Mouse (Mus musculus) embryonic facial prominence, embryonic 15.5 days (tissue): ENCODE data around the gene Map3k3. TPM values are rescaled to one million over a fixed set of nuclear protein-coding genes. Genes with fewer than 3 reads are reported as not detected.
"Not testable (repeated sequence)": the region's sequence is repeated elsewhere in the genome, so short reads cannot be mapped to it uniquely, and the experiment has no call there.

Experiments used
- ATAC-seq: fragments of 200-750 bp; cut with Nextera tagmentation; 2 replicates; pipeline ENCODE4 v1.8.0; 2017; ENCODE audit warnings: low read depth, moderate TSS enrichment; ENCODE audit not compliant: insufficient number of reproducible peaks, low FRiP score, low TSS enrichment
- H3K27ac ChIP-seq: fragments of 300-500 bp; sonication (generic); replicated peaks from 2 replicates; pipeline ENCODE4 v1.5.1; 2015; ENCODE audit warnings: mild to moderate bottlenecking, inconsistent platforms
- H3K27me3 ChIP-seq: fragments of 300-500 bp; sonication (generic); 2 replicates; pipeline ENCODE4 v1.6.1; 2015; ENCODE audit warnings: inconsistent platforms
- H3K36me3 ChIP-seq: fragments of 300-500 bp; sonication (generic); 2 replicates; pipeline ENCODE4 v1.6.1; 2015; ENCODE audit warnings: mild to moderate bottlenecking, inconsistent platforms
- H3K4me1 ChIP-seq: fragments of 300-500 bp; sonication (generic); 2 replicates; pipeline ENCODE4 v1.6.1; 2015; ENCODE audit warnings: inconsistent platforms
- H3K4me2 ChIP-seq: fragments of 300-500 bp; sonication (generic); replicated peaks from 2 replicates; pipeline ENCODE4 v1.6.1; 2015; ENCODE audit warnings: mild to moderate bottlenecking, inconsistent platforms
- H3K4me3 ChIP-seq: fragments of 300-500 bp; sonication (generic); replicated peaks from 2 replicates; pipeline ENCODE4 v1.5.1; 2015; ENCODE audit warnings: mild to moderate bottlenecking, inconsistent platforms
- H3K9ac ChIP-seq: fragments of 300-500 bp; sonication (generic); 2 replicates; pipeline ENCODE4 v1.6.1; 2015; ENCODE audit warnings: inconsistent platforms
- H3K9me3 ChIP-seq: fragments of 300-500 bp; sonication (generic); replicated peaks from 2 replicates; pipeline ENCODE4 v1.6.1; 2016; ENCODE audit warnings: inconsistent platforms
- WGBS: fragments of 180-500 bp; shearing (Covaris S2); methylation state at CpG from one replicate; pipeline ENCODE4 v1.1.7; 2015; 5-methylcytosine and 5-hydroxymethylcytosine counted together
- polyA plus RNA-seq: library from polyadenylated mRNA; unstranded; fragments of >200 nt; fragmentation: Nextera tagmentation; extraction: Ambion mirVana; gene quantifications from 2 replicates; pipeline ENCODE4 v1.2.1, GENCODE M21; 2015

The Map3k3 gene
- polyA plus RNA-seq, 1 experiment from 2014 or later = 27.5 TPM

DNA sequence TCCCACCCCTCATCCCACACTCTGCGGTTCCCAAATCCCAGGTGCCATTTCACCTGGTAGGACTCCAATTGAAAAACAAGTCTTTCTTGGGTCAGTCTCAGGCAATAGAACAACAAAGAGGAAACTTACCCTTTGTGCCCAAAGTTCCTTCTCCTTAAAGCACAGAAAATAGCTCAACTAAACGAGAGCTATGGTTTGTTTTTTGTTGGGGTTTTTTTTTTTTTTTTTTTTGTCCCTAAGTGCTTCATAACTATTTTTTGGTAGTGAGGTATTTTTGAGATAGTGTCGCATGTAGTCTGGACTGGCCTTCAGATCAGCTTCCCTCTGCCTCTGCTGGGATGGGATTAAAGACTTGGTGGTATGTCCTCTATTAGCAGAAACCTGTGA, 109.7 kb downstream of the Map3k3 start:
- Histone ChIP-seq H3K9ac (peak overlapping the region; percentile 46), H3K4me2 (peak overlapping the region; percentile 52), H3K27me3 (no peaks in the 10 kb centered on the region), H3K4me3 (peak overlapping the region; percentile 83), H3K9me3 (no peaks in the 10 kb centered on the region), H3K27ac (peak overlapping the region; percentile 89), H3K36me3 (peaks cover 21% of the 10 kb centered on the region), H3K4me1 (peaks cover 12% of the 10 kb centered on the region; the same call in 1 of the 2 replicates)
- no peak for ATAC-seq
- WGBS = 21% methylated on average over 3 of the region's 3 CpGs

DNA sequence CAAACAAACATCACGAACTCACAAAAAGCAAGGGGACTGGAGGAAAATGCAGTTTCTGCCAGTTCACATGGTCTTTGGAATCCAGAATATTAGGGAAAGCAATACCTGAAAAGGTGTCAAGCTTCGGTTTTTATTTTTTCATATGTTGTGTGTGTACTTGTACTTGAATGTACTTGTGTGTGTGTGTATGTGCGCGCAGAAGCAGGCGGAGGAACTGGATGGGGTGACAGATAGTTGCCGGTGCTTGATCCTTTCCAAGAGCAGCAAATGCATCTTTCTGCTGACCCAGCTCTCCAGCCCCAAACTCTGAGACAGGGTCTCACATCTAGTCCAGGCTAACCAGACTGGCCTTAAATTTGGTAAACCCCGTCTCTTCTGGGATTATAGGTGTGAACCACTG, 110.5 kb downstream of the Map3k3 start:
- Histone ChIP-seq H3K4me3 (no peak overlapping the region), H3K4me2 (no peak overlapping the region), H3K4me1 (peaks cover 12% of the 10 kb centered on the region; the same call in 1 of the 2 replicates), H3K36me3 (peaks cover 25% of the 10 kb centered on the region), H3K27ac (peak overlapping the region; percentile 45), H3K9ac (no peak overlapping the region), H3K9me3 (no peaks in the 10 kb centered on the region), H3K27me3 (no peaks in the 10 kb centered on the region)
- WGBS = 91% methylated on average over 7 of the region's 7 CpGs
- no peak for ATAC-seq

GRCm38 (mm10) chr11:106195341-106195740, 110.9 kb downstream of the Map3k3 start:
- H3K27me3 ChIP-seq = no peaks in the 10 kb centered on the region
- H3K9me3 ChIP-seq = no peaks in the 10 kb centered on the region
- no peak overlapping the region for H3K4me2 ChIP-seq
- no peak overlapping the region for H3K9ac ChIP-seq
- peaks cover 29% of the 10 kb centered on the region for H3K36me3 ChIP-seq
- H3K4me1 ChIP-seq = peaks cover 12% of the 10 kb centered on the region; the same call in 1 of the 2 replicates
- no peak for ATAC-seq
- H3K27ac ChIP-seq = peak overlapping the region; percentile 45; the same call in 1 of the 2 replicates
- H3K4me3 ChIP-seq = no peak overlapping the region

DNA sequence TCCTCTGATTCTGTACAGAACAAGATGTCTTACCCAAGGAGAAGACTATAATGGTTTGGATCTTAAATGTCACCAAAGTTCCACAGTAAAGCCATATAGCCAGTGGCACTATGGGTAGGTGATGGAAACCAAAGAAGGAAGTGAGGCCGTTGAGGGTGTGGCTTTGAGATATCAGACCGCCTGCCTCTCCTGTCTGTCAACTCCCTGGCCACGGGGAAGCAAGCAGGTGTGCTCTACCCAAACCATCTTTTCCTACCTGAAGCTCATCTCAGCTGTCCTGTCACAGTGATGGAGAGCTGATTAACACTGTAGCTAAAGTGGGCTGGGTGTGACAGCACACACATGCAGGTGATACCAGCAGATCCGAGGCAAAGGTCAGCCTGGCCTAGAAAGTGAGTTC, 113.9 kb downstream of the Map3k3 start:
- H3K4me1 ChIP-seq = 0 out of 2 replicates have a peak, but pooled peaks cover 6% of the 10 kb centered on the region
- H3K4me3 ChIP-seq = no peak overlapping the region
- H3K36me3 ChIP-seq = peaks cover 57% of the 10 kb centered on the region
- no peaks in the 10 kb centered on the region for H3K9me3 ChIP-seq
- H3K27ac ChIP-seq = no peak overlapping the region
- H3K27me3 ChIP-seq = no peaks in the 10 kb centered on the region
- no peak for ATAC-seq
- H3K4me2 ChIP-seq = no peak overlapping the region
- H3K9ac ChIP-seq = no peak overlapping the region
- 83% methylated on average over 4 of the region's 4 CpGs for WGBS

DNA sequence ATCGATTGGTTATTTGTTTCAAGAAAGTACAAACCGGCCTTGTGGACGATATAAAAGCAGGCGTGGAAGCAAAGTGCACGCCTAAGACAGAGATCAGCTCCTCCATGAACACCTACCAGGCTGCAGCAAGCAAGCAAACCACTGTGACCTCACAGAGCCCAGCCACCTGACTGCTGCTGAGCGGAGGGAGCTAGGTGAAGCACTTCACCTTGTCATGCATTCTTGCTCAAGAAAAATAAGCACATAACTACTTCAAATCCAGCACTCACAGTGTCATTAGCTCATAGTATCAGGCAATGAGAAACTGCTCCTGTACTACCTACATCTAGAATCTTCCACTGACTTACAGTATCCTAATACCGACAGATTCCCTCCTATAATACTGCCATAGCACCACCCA, 115.6 kb downstream of the Map3k3 start:
- not testable (repeated sequence) for ATAC-seq, H3K4me3 ChIP-seq, H3K9me3 ChIP-seq, H3K27me3 ChIP-seq, H3K4me2 ChIP-seq, H3K9ac ChIP-seq, H3K27ac ChIP-seq, H3K4me1 ChIP-seq
- WGBS = 92% methylated on average over 7 of the region's 7 CpGs
- H3K36me3 ChIP-seq = peaks cover 72% of the 10 kb centered on the region

DNA sequence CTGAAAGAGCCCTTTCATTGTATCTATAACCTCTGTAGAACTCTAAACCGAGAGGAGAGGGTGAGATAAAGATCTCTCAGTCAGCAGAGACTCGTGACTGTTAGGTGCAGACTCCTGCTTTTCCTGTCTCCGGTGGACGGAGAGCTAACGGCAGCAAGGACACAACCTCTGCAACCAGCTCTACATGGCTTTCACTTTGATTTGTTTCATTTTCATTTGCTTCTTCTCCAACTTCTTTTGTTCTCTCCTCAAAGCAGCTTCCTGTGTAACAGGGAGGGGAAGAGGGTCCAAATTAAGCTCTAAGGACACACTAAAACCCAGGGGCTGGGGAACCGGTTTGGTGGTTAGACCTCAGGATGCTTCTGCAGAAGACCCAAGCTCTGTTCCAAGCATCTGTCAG, 116.3 kb downstream of the Map3k3 start:
- Histone ChIP-seq H3K36me3 (peaks cover 79% of the 10 kb centered on the region), H3K9me3 (no peaks in the 10 kb centered on the region), H3K27me3 (no peaks in the 10 kb centered on the region), H3K4me2 (no peak overlapping the region), H3K9ac (no peak overlapping the region), H3K27ac (no peak overlapping the region), H3K4me3 (no peak overlapping the region), H3K4me1 (no peaks in the 10 kb centered on the region)
- no peak for ATAC-seq
- WGBS = 71% methylated on average over 6 of the region's 6 CpGs

GRCm38 (mm10) chr11:106201337-106202122, 117.1 kb downstream of the Map3k3 start:
- Histone ChIP-seq H3K4me3 (no peak overlapping the region), H3K9ac (no peak overlapping the region), H3K27me3 (no peaks in the 10 kb centered on the region), H3K27ac (no peak overlapping the region), H3K9me3 (no peaks in the 10 kb centered on the region), H3K4me1 (no peaks in the 10 kb centered on the region), H3K4me2 (no peak overlapping the region), H3K36me3 (peaks cover 85% of the 10 kb centered on the region)
- no peak for ATAC-seq
- 92% methylated on average over 19 of the region's 19 CpGs for WGBS

DNA sequence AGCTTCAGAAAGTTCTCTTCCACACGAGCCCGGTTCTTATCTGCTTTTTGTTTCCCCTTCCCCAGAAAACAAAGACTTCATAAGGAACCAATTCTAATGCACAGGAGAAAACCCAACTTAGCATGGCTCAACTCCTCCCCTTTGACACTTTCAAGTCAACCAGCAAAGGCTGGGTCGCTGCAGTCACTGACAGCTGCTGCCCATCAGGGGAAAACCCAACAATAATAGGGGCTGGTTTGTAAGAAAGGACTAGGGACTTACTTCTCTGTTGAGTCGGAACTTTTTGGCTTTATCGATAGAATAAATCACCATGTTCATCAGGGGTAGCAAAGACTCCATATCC, 117.7 kb downstream of the Map3k3 start, which contains the start of gene Strada:
Gene Strada (minus strand): TSS at position 46 of the 343 bp plus-strand sequence.
- Histone ChIP-seq H3K4me1 (no peaks in the 10 kb centered on the region), H3K36me3 (peaks cover 88% of the 10 kb centered on the region), H3K9ac (no peak within 1 kb of the TSS), H3K27me3 (no peaks in the 10 kb centered on the region), H3K4me2 (no peak within 1 kb of the TSS), H3K27ac (no peak within 1 kb of the TSS), H3K4me3 (no peak within 1 kb of the TSS), H3K9me3 (no peaks in the 10 kb centered on the region)
- ATAC-seq = no peak
- WGBS = 82% methylated on average over 5 of the region's 5 CpGs

Other genes starting within 250 kb of the Map3k3 start
- gene Cyb561, start 131.3 kb upstream of the Map3k3 start, polyA plus RNA-seq = 29.5 and 34.6 TPM in 2 replicates
- 1.0 and 1.3 TPM in 2 replicates for gene Ace, start 116.7 kb upstream of the Map3k3 start, polyA plus RNA-seq
- not detected in 2 replicates for gene Ace3, start 89.9 kb upstream of the Map3k3 start, polyA plus RNA-seq
- gene Kcnh6, start 76.5 kb upstream of the Map3k3 start, polyA plus RNA-seq = 0.76 and 0.98 TPM in 2 replicates
- 59.9 and 64.3 TPM in 2 replicates for gene Dcaf7, start 47.7 kb upstream of the Map3k3 start, polyA plus RNA-seq
- gene Taco1, start 18.6 kb upstream of the Map3k3 start, polyA plus RNA-seq = 9.2 and 10.1 TPM in 2 replicates
- gene Gm10840, start 76.2 kb downstream of the Map3k3 start, polyA plus RNA-seq = 0.71 TPM in 1 of 2 replicates, not detected in the other
- 250 and 257 TPM in 2 replicates for gene Limd2, start 76.2 kb downstream of the Map3k3 start, polyA plus RNA-seq
- gene Strada, start 117.6 kb downstream of the Map3k3 start, polyA plus RNA-seq = 28.4 and 29.3 TPM in 2 replicates
- 88.9 and 91.8 TPM in 2 replicates for gene Ccdc47, start 131.7 kb downstream of the Map3k3 start, polyA plus RNA-seq
- 71.1 and 77.5 TPM in 2 replicates for gene Ddx42, start 132.3 kb downstream of the Map3k3 start, polyA plus RNA-seq
- 53.7 and 54.7 TPM in 2 replicates for gene Ftsj3, start 171.5 kb downstream of the Map3k3 start, polyA plus RNA-seq
- gene Psmc5, start 171.5 kb downstream of the Map3k3 start, polyA plus RNA-seq = 279 and 291 TPM in 2 replicates
- gene Smarcd2, start 188.4 kb downstream of the Map3k3 start, polyA plus RNA-seq = 120 TPM in 2 replicates
- gene Tcam1, start 192.1 kb downstream of the Map3k3 start, polyA plus RNA-seq = 0.46 and 0.71 TPM in 2 replicates
- not detected in 2 replicates for gene Gh, start 217.3 kb downstream of the Map3k3 start, polyA plus RNA-seq
- 2.3 and 3.4 TPM in 2 replicates for gene Cd79b, start 230.1 kb downstream of the Map3k3 start, polyA plus RNA-seq